Mouse (Mus musculus) cerebellum, adult 18-20 months (tissue): ENCODE results near the gene Gal.
A peak's percentile ranks its signal among the peaks of the same experiment; 100 is the strongest.

Source experiments
- DNase-seq, 2 experiments: peaks; one replicate each; pipeline ENCODE4 v3.0.0; 2021

Gal gene

DNA sequence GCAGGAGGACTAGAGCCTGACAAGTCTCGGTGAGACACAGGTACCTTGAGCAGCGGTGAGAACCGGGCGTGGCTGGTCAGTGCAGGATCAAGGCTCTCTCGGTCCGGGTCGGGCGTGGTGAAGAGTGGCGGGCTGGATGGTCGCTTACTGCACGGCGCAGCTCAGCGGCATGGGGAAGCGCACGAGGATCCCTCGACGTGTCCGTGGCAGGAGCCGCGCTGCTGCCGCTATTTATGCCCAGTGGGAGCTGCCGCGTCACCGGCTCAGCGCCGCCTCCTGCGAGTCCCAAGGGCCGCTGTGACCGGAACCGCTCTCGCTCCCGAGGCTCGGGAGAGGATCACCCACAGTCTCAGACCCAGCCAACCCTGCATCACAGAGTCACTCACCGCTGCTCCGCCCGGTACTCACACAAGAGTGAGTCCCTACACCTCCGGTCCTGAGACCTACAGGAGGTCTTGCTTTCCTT, at the start of gene Gal:
Gene Gal (minus strand): TSS at position 277 of the 466 bp plus-strand sequence.
- DNase-seq = no peak

DNA sequence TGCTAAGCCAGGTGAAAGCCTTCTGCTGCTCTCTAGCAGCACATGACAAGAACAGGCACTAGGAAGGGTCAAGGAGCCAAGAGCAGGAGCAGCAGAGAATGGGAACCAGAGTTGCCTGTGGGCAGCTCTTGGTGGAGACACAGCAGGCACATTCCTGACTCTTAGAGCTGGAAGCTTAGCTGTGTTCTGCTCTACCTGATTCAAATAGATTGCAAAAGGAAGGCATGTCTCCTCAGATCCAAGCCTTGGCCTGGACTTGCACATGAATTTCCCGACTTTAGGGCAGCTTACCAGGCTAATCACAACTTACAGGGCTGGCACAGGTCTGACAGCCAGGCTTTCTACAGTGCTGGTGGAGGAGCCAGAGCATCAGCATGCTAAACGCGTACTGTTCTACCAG, 45.6 kb upstream of the Gal start:
- no peak for DNase-seq

DNA sequence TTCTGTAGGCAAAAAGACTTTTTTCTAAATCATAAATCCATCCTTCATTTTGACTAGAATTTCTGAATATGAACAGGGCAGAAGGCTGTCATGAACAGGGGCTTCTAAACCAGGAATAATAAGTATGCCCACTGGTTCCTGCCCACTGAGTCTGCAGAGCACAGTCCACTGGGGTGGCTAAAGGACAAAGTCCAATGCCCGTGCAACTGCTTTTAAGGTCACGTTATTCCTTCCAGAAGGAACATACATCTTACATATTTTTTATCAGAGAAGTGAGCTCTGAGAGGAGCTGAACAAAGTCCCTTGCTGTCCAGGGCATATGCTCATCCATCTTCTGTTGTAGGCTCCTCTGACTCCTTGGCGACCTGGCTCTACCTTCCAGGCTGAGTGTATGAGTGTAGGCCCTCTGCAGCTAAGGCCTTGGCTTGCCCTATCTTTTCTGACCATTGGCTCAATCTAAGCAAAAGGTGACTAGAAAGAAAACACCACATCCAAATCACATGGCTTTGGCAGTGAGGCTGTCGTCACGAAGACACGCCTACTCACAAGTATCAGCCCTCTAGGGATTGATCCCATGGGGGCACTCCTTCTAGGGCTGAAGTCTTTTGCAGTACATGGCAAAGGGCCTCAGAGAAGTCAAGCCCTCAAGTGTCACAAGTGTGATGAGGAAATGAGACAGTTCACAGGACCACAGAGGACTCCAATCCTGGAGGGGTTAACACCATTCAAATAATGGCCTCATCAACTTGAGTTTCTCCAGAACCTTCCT, 44.2 kb upstream of the Gal start:
- DNase-seq = no peak

DNA sequence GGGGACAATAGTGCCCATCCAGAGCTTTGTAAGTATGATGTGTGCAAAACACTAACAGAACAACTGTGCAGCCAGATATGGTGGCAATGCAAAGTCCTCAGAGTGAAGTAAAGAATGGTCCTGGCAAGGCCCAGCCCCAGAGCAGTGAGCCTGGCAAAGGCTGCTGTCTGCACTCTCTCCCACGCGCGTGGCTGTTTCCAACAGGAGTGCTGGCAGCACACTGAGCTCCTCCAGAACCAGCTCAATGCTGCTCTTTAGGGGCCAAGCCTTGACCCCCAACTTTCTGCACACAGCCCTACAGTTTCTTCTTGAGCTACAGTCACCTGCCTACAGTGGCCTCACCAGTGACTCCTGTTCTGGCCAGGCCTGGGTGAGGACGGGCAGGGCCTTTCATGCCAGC, 43.4 kb upstream of the Gal start:
- no peak for DNase-seq

DNA sequence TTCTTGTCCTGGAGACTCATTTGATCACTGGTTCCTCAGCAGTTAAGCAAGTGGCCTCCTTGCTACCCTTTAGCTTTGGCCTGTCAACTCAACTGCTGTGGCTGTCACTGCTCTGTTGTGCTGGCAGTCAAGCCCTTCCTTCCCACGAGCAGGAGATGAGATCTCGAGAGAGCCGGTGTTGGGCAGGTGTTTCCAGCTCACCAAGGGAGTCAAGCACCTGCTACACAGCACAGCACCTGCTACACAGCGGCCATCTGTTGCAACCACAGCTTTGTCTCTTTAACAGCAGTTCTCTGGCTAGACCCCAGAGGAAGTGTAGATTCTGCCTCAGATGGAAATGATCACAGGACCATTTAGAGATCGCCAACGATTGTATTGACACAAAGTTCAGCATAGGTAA, 37.3 kb upstream of the Gal start:
- DNase-seq = peak in 1 of 2 experiments; percentile 7

DNA sequence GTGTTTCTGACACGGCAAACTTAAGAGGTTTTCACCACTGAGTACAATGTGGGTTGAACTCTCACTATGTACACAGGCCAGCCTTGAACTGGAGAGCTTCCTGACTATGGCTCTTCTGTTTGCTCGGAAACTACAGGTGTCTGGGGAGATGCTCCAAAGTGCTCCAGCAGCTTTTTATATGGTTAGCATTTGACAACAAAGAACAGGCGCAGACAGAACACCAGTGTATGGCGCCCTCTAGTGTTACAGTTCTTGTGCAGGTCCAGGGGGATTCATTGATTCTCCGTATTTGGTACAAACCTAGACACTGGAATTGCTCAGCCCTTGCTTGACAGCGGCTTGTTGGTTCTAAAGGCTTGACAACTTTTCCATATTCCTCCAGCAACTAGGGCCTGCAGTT, 36.8 kb upstream of the Gal start:
- DNase-seq = peak; percentile 56 to 58

DNA sequence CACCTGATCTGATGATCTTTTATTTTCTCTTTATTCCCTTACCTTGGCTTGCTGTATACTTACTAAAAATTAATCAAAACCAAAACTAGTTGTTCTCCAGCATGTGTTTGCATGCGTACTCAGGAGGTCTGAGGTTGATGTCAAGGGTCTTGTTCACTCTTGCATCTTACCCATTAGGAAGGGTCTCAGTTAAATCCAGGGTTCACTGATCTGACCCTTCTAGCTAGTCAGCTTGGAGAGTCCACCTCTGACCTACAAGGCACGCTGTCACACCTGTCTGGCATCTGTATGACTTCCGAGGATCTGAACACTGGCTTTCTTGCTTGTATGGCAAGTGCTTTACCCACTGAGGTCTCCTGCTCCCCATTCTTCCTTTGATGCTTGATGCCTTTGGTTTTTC, 36.4 kb upstream of the Gal start:
- no peak for DNase-seq

DNA sequence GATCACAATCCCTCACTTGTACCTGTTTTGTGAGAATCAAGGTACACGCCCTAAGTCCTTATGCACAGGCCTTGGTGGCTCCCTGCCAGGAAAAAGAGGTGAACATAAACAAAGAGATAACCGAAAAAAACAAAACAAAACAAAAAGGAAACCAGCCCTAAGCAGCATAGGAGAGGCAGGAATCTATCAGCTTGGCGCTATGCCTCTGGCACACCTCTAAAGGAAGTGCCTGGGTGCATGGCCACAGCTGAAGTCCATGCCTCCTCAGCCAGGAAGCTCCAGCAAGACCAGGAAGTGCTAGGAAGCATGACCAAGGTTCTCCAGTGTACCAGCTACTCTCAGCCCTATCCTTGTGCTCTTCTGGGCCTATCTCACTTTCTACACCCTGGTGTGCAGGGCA, 34.9 kb upstream of the Gal start:
- no peak for DNase-seq

DNA sequence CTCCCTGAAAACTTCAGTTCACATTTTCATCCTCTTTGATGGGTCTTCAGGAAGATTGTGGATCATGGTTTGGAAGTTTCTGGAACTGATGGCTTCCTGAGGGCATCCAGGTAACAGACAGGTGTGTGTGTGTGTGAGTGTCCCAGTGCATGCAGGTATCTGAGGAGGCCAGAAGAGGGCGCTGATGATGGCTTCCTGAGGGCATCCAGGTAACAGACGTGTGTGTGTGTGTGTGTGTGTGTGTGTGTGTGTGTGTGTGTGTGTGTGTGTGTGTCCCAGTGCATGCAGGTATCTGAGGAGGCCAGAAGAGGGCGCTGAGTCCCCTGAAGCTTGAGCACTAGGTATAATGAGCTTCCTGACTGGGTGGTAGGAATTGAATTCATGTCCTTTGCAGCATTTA, 33.0 kb upstream of the Gal start:
- no peak for DNase-seq

DNA sequence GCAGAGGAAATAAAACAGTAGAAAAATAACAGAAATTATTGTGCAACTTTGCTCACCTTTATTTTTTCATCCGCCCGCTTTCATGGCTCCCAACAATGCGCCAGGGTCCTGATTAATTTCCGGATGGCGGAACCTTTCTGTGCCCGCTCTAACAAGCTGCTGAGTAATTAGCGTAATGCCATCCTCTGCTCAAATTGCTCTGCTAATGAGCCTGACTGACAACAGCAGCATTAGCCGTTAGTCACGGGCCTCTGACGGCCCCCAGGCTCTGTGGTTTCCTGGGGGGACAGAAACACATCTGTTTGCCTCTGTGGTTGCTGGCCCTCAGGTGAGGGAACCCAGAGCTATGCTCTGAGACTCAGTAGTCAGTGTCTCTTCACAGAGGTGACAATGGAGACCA, 26.7 kb upstream of the Gal start:
- no peak for DNase-seq

DNA sequence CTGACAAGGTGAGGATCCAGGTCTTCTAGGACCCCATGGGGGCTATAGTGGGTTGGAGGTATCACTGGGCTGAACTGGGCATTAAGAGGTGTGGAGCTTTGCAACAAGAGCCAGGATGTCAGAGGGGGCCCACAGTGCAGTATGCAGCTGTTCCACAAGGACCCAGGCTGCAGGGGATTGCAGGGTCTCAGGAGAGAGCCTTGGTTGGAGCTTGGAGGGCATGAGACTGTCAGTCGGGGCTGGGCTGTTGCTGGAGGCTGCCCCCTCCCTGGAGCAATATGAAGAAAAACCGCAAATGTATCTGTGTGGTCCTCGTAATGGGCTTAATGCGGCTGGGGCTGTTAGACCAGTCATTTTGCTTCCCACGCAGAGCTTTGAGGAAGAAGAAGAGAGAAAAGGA, 26.3 kb upstream of the Gal start:
- DNase-seq = no peak

DNA sequence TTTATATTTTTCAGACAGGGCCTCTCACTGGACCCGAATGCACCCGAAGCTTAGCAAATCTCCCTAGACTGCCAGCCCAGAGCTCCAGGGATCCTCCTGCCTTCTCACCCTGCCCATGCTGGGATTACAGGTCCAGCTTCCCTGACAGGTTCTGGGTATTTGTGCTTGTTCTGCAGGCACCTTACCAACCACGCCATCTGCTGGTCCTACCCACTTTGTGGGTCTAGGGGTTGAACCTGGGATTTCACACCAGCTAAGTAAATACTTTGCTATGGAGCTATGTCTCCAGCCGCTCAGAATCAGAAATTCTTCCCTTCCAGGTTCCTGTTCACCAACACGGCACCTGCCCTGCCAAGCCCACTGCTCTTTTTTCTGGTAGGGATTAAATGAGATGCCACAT, 23.6 kb upstream of the Gal start:
- DNase-seq = no peak

DNA sequence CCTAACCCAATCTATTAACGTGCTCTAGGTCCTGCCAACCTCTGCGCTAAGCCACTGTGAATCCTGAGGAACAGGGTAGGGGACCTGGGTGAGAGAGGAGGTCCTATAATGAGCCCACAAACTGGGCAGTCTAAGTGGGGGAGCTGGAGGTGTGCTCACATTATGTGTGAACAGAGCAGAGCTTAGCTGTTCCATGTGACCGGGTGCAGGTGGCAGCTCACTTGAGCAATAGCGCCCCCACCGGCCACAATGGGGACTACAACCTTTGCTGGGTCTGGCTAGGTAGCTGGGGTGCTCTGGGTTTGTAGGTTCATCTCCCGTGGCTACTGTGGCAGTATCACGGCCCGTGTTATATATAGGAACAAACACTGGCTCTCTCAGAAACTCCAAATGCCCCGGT, 22.5 kb upstream of the Gal start:
- no peak for DNase-seq

DNA sequence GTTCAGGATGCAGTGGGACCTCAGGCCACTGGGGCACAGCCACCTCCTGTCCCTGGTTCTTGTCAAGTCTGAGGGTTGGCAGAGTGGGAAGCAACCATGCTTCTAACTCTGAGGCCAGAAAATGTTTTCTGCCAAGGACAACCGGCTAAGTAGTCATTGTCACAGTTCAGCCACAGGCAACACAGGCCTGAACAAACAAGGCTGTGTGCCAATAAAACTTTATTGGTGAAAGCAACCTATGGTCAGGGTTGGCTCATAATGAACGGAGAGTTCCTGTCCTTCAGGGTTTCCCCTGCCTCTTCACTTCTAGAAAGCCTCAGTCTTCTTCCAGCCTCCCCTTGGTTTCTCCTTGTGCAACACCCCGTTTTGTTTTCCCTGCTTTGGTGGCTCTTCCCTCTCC, 21.5 kb upstream of the Gal start:
- no peak for DNase-seq

DNA sequence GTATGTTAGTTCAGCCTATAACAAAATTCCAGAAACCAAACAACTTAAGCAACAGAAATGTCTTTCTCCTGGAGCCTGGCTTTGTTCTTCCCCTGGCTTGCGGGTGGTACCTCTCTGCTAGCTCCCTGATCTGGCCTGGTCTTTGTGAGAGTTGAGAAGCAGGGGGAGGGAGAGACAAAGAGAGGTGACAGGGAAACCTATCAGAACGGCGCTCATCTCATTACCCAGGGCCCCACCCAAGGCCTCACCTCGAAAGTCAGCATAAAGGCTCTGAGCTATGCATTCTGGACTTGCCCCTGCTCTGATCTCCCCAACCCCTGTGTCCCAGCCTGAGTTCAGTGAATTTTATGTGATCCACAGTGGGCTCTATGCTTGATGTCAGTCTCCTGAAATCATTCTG, 20.3 kb upstream of the Gal start:
- DNase-seq = no peak

DNA sequence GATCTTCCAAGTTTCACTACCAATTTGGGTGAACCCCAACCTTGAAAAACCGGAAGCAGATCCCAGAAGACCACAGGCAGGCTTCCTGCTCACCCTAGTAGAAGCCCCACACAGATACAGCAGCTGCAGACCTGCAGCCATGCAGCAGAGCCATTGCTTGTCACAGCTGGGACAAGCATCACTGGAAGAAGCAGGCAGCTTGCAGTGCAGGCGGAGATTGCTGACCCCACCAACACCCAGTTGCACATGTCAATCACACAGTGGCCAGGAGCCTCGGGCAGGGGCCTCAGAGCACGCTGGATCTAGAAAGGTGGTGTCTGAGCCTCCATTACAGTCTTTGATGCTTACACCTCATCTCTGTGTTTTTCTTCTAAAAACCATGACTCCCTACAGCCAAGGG, 19.8 kb upstream of the Gal start:
- no peak for DNase-seq

DNA sequence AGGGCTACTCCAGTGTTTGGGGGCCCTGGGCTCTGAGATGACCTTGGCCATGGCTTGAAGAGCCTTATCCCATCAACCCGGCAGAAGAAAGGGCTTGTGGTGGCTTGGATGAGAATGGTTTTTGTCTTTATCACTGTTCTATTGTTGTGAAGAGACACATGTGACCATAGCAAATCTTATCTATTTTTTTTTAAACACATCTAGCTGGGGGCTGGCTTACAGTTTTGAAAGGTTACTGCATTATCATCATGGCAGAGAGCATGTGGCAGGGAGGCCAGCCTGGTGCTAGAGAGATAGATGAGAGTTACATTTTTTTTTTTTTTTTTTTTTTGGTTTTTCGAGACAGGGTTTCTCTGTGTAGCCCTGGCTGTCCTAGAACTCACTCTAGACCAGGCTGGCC, 17.6 kb upstream of the Gal start:
- DNase-seq = no peak

DNA sequence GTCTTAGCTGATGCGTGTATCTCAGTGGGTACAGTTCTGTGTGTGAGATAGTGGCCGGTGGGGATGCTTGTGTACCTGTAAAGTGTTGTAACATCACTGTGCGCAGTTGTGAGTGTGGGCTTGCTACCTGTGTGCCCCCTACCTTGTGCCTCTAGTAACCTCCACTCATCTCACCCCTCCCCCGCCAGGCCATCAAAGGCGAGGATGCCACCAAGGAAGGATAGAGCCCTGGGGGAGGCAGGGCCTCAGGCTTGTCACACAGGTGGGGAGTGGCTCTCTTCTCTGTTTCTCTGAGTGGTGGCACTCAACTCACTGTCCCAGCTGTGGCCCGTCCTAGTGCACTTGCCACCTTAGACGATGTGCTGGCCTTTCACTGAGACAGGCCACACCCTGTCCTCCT, 16.7 kb upstream of the Gal start:
- no peak for DNase-seq

DNA sequence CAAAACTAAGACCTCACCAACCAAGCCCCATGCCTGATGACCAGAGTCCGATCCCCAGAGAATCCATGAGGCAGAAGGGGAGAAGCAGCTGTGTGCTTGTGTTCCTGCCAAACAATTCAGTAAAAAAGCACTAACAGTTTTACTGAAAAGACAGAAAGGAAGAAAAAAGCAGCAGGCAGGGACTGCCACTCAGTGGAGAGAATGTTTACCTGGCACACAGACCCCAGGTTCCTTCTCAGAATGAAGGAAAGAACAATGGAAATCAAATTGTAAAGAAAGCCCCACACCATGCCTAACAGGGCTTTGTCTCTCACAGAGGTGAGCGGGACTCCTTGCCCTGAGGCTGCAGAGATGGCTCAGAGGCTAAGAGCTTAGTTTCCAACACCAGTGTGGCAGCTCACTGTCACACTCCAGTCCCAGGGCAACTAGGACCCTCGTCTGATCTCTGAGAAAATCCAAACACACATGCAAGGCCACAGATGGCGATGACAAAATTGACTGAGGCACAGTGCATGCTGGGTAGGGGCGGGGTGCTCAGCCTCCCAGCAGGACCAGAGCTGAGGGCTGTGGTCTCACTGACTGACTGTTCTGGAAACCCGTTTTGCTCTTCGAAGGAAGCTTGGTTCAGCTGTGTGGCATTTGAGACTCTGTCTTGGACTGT, 14.9 kb upstream of the Gal start:
- DNase-seq = no peak

DNA sequence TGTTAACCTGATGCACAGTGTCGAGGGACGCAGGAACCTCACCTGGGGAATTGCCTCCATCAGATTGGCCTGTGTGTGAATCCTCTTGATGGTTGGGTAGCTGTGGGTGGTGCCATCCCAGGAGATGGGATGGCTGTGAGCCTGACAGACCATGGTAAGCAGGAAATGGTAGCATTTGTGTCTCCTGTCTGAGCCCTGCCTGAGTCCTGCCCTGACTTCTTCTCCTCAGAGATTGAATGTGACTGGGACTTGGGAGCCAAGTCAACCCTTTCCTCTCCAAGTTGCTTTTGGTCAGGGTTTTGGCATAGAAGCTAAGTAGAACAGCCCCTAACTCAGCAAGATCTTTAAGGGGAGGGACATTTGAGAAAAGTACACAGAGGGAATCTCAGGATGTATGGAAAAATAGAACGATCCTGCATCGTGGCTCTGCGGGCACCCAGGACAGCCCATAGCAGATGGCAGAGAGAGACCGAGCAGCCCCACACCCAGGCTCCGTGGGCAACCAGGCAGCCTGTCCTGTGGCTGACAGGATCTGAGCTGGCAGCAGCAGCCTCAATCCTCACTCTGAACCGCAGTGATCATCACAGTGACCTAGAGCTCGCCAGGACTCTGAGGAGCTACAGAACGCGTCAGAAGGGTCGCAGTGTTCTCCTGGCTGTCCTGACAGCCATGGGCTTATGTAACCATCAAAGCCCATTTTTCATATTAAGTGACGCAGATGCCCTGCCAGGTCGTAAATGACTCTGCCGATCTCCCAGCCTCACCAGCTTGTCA, 13.9 kb upstream of the Gal start:
- peak in 1 of 2 experiments; percentile 20 for DNase-seq

DNA sequence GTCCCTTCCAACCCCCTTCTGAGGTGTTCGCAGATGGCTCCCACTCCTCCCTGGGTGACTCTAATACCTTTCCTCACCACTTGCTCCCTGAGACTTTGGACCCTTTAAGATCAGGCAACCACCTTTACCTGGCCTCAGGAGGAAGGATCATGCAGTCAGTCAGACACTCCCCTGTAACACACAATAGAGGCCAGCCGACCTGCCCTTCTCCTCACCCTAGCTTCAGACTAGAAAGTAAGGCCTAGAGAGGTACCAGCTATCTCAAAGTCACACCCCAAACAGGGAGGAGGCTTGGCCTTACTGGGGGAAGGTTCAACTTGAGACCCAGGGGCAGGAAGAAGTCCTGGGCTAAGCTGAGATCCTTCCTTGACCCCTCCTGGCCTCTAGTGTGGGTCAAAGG, 9.9 kb upstream of the Gal start:
- DNase-seq = no peak

DNA sequence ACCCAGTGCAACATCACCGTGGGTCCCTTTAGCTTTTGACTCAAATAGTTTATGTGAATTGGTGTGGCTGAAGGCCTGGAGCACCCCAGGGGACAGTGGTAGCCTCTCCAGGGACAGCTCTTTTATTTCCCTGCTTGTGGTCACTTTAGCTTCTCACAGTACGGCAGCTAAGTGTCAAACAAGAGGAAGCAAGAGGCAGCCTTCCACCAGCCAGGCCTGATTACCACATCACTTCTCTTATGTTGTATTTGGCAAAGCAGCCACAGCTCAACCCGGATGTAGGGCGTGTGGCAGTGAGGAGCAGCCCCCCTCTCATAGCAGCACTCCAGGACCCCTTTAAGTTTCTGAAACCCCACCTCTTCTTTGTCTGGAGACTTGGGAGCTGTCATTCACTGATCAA, 8.6 kb upstream of the Gal start:
- no peak for DNase-seq

DNA sequence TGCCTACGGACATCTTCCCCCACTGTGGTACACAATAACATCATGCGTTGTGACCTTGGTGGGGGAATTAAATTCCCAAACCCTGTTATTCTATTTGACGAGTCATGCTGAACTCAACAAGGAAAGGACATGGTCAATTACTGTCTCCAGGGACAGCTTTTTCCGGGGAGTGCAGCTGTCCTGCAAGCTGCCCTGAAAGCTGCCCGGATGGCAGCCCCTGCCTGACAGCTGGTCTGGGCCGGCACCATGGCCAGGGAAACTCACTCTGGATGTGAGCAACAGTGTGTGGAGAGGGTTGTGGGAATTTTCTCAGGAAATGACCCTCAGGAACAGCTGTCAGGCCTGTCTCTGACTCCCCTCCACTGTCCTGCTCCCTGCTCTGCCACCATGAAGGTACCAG, 8.1 kb upstream of the Gal start:
- no peak for DNase-seq

DNA sequence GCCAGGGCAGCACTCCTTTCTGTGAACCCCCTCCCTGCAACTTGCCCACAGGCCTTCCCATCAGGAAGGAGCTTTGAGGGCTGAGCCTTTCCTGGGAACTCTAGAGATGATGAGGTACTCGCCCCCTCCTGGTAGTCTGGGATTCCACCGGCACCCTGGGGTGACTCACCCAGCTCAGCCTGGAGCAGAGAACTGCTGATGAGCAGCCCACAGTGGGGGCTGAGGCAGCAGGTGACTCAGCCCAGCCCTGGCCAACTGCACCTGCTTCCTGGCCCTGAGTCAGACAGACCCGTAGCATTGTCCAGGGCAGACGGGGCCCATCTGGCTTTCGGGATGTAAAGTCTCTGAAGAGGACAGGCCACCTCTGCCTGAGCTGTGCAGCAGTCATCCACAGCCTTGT, 4.9 kb upstream of the Gal start:
- no peak for DNase-seq
